Mouse (Mus musculus) embryonic facial prominence, embryonic 11.5 days (tissue): ENCODE results near the gene Pax5. TPM values are rescaled to one million over a fixed set of nuclear protein-coding genes. Genes with fewer than 3 reads are reported as not detected.

Experiments used
- ATAC-seq: fragments of 200-750 bp; cut with Nextera tagmentation; replicated peaks from 2 replicates; pipeline ENCODE4 v1.8.0; 2017; ENCODE audit warnings: low read depth; ENCODE audit not compliant: insufficient number of reproducible peaks, low FRiP score, low TSS enrichment
- DNase-seq: peaks from one replicate; pipeline ENCODE4 v3.0.0-alpha.2; 2015; ENCODE audit warnings: low spot score
- H3K27ac ChIP-seq: fragments of 300-500 bp; sonication (generic); replicated peaks from 2 replicates; pipeline ENCODE4 v1.5.1; 2014; ENCODE audit warnings: mild to moderate bottlenecking, low read depth, low read length, control low read depth
- H3K27me3 ChIP-seq: fragments of 300-500 bp; sonication (generic); 2 replicates; pipeline ENCODE4 v1.6.1; 2014; ENCODE audit warnings: mild to moderate bottlenecking, low read length, moderate library complexity, mixed read lengths; ENCODE audit not compliant: control insufficient read depth, insufficient read depth
- H3K36me3 ChIP-seq: fragments of 300-500 bp; sonication (generic); replicated peaks from 2 replicates; pipeline ENCODE4 v1.6.1; 2014; ENCODE audit warnings: low read depth, mild to moderate bottlenecking, low read length, moderate library complexity, mixed read lengths; ENCODE audit not compliant: control insufficient read depth, insufficient read depth
- H3K4me1 ChIP-seq: fragments of 300-500 bp; sonication (generic); 2 replicates; pipeline ENCODE4 v1.6.1; 2014; ENCODE audit warnings: low read length, mixed read lengths; ENCODE audit not compliant: control insufficient read depth, insufficient read depth
- H3K4me2 ChIP-seq: fragments of 300-500 bp; sonication (generic); 2 replicates; pipeline ENCODE4 v1.6.1; 2014; ENCODE audit warnings: low read depth, mild to moderate bottlenecking, control low read depth, low read length, moderate library complexity
- H3K4me3 ChIP-seq: fragments of 300-500 bp; sonication (generic); 2 replicates; pipeline ENCODE4 v1.5.1; 2014; ENCODE audit warnings: low read depth, low read length, control low read depth
- H3K9ac ChIP-seq: fragments of 300-500 bp; sonication (generic); replicated peaks from 2 replicates; pipeline ENCODE4 v1.6.1; 2014; ENCODE audit warnings: mild to moderate bottlenecking, control low read depth, low read length
- H3K9me3 ChIP-seq: fragments of 300-500 bp; sonication (generic); replicated peaks from 2 replicates; pipeline ENCODE4 v1.6.1; 2016; ENCODE audit warnings: mild to moderate bottlenecking, low read length, inconsistent platforms, mixed read lengths; ENCODE audit not compliant: control insufficient read depth
- WGBS: fragments of 180-500 bp; shearing (Covaris S2); extraction: QIAGEN DNeasy Blood & Tissue Kit; methylation state at CpG from one replicate; pipeline ENCODE4 v1.1.7; 2014; 5-methylcytosine and 5-hydroxymethylcytosine counted together
- polyA plus RNA-seq: library from polyadenylated mRNA; unstranded; fragments of >200 nt; fragmentation: Nextera tagmentation; extraction: Ambion mirVana; gene quantifications from 2 replicates; pipeline ENCODE4 v1.2.1, GENCODE M21; 2014

The Pax5 gene
- polyA plus RNA-seq, 1 experiment from 2014 or later: 0.72 TPM

- no peaks in the 10 kb centered on the region for H3K36me3 ChIP-seq
- ATAC-seq: no peak
- WGBS: 67% methylated on average over 6 of the region's 6 CpGs
Measured at GRCm38 (mm10) chr4:44680242-44680897, 29.9 kb downstream of the Pax5 start.

DNA sequence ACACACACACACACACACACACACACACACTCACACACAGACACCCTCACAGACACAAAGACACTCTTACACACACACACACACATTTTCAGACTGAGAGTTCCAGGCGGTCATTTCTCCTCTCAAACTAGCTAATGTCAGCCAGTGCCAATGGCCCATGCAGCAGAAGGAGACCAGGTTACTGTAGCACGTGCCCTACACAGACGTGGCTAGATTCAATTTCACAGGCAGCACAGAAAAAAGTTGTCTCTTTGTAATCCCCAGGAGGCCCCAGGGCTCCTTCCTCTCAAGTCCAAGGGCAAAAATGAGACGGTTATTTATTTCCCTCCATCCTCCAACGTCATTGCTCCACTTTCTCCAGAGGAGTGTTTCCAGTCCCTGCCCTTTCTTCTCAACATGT is 31.6 kb downstream of the Pax5 start:
- 35% methylated on average over 5 of the region's 5 CpGs for WGBS
- H3K4me3 ChIP-seq: no peak overlapping the region

More at GRCm38 (mm10) chr4:44680242-44680897, 29.9 kb downstream of the Pax5 start:
- no peaks in the 10 kb centered on the region for H3K4me1 ChIP-seq
- DNase-seq: no peak
- no peak overlapping the region for H3K27ac ChIP-seq
- no peak overlapping the region for H3K9ac ChIP-seq
- H3K9me3 ChIP-seq: no peaks in the 10 kb centered on the region
- H3K27me3 ChIP-seq: no peaks in the 10 kb centered on the region
- H3K4me3 ChIP-seq: no peak overlapping the region
- no peak overlapping the region for H3K4me2 ChIP-seq

GRCm38 (mm10) chr4:44678026-44678425 is 32.3 kb downstream of the Pax5 start:
- WGBS: 76% methylated on average over 3 of the region's 3 CpGs
- no peak overlapping the region for H3K27ac ChIP-seq
- no peak overlapping the region for H3K9ac ChIP-seq
- H3K4me2 ChIP-seq: no peak overlapping the region
- no peak overlapping the region for H3K4me3 ChIP-seq
- no peaks in the 10 kb centered on the region for H3K27me3 ChIP-seq
- ATAC-seq (no peak), DNase-seq (no peak)
- no peaks in the 10 kb centered on the region for H3K4me1 ChIP-seq
- H3K36me3 ChIP-seq: no peaks in the 10 kb centered on the region
- no peaks in the 10 kb centered on the region for H3K9me3 ChIP-seq

More for the DNA sequence above, 31.6 kb downstream of the Pax5 start:
- ATAC-seq: no peak
- no peaks in the 10 kb centered on the region for H3K9me3 ChIP-seq
- no peaks in the 10 kb centered on the region for H3K27me3 ChIP-seq
- DNase-seq: no peak
- H3K4me2 ChIP-seq: no peak overlapping the region
- H3K36me3 ChIP-seq: no peaks in the 10 kb centered on the region
- no peak overlapping the region for H3K9ac ChIP-seq
- no peak overlapping the region for H3K27ac ChIP-seq
- H3K4me1 ChIP-seq: no peaks in the 10 kb centered on the region

DNA sequence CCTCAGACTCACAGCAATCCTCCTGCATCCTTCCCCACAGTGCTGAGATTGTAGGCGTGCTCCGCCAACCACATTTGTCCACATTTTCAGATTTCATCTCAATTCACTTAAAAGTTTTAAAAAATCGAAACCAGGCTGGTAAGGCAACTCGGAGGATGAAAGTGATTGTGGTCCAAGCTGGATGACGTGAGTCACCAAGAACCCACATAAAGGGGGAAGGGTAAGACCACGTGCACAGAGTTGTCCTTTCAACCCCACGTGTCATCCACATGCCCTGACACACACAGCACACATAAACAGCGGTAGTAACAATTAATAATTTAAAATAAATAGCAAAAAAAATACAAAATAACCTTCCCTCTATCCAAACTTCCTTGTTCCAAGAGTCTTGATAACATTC is 35.3 kb downstream of the Pax5 start:
- Histone ChIP-seq H3K4me3 (no peak overlapping the region), H3K9ac (no peak overlapping the region), H3K27me3 (no peaks in the 10 kb centered on the region), H3K9me3 (no peaks in the 10 kb centered on the region), H3K36me3 (no peaks in the 10 kb centered on the region), H3K4me2 (no peak overlapping the region), H3K4me1 (no peaks in the 10 kb centered on the region), H3K27ac (no peak overlapping the region)
- DNase-seq (no peak), ATAC-seq (no peak)
- WGBS: 87% methylated on average over 8 of the region's 8 CpGs

DNA sequence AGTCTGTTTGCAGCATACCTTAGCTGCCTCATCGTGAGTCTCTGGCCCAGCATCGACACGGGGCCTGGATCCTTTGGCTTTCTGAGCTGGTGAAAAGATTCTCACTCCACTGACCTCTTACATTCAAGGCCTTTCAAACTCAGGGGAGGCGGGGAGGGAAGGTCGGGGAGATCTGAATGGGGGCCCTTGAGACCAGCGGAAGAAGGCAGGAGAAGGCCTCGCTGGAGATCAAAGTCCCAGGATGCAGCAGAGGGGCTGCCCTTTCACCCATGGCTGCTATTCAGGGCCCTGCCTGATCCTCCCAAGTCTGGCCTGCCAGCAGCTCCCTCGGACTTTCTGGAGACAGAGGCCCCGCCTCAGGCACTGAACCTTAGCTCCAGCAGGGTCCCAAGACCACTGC is 36.6 kb downstream of the Pax5 start:
- no peak overlapping the region for H3K27ac ChIP-seq
- no peaks in the 10 kb centered on the region for H3K27me3 ChIP-seq
- DNase-seq (no peak), ATAC-seq (no peak)
- 29% methylated on average over 9 of the region's 9 CpGs for WGBS
- no peaks in the 10 kb centered on the region for H3K9me3 ChIP-seq
- no peak overlapping the region for H3K9ac ChIP-seq
- H3K36me3 ChIP-seq: no peaks in the 10 kb centered on the region
- H3K4me1 ChIP-seq: no peaks in the 10 kb centered on the region
- no peak overlapping the region for H3K4me2 ChIP-seq
- H3K4me3 ChIP-seq: no peak overlapping the region

- Histone ChIP-seq H3K36me3 (no peaks in the 10 kb centered on the region), H3K27me3 (no peaks in the 10 kb centered on the region), H3K9me3 (no peaks in the 10 kb centered on the region), H3K4me3 (no peak overlapping the region), H3K9ac (no peak overlapping the region), H3K4me1 (no peaks in the 10 kb centered on the region), H3K27ac (no peak overlapping the region), H3K4me2 (no peak overlapping the region)
- ATAC-seq (no peak), DNase-seq (no peak)
- 72% methylated on average over 10 of the region's 10 CpGs for WGBS
Measured at GRCm38 (mm10) chr4:44672216-44672937, 37.9 kb downstream of the Pax5 start.

DNA sequence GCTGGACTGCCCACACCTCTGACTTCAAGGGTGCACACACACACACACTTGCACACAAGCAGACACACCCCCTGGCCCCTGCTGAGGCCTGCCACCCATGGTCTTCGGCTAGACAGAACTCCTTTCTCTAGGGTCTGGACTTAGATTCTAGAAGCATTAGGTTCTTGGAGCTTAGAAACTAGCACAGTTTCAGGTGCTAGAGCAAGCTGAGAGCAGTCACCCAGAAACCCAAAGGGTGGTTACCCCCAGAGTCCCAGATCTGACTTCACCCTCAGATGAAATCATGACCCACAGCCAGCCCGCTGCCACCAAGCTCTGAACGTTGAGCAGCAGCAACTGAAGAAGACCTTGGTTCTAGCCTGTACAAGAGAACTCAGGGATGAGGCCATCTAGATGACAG is 38.8 kb downstream of the Pax5 start:
- Histone ChIP-seq H3K9me3 (no peaks in the 10 kb centered on the region), H3K4me2 (no peak overlapping the region), H3K36me3 (no peaks in the 10 kb centered on the region), H3K4me1 (no peaks in the 10 kb centered on the region), H3K27ac (no peak overlapping the region), H3K9ac (no peak overlapping the region), H3K27me3 (no peaks in the 10 kb centered on the region), H3K4me3 (no peak overlapping the region)
- DNase-seq (no peak), ATAC-seq (no peak)
- WGBS: 87% methylated on average over 3 of the region's 3 CpGs

DNA sequence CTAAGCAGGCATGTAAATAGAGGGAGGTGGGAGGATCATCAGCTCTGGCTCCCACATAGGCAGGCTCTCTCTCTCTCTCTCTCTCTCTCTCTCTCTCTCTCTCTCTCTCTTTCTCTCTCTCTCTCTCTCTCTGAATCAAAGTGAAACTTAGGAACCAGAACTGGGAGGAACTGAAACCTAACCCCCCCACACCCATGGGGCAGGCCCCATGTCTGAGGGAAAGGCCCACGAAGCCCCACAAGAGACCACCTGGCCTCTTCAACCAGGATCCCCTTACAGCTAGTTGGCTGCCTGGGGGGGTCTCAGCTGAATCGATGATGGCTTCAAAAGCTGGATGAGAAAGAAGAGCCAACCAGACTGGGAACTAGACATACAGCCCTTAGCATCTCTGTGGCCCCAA is 39.3 kb downstream of the Pax5 start:
- H3K36me3 ChIP-seq: no peaks in the 10 kb centered on the region
- no peaks in the 10 kb centered on the region for H3K9me3 ChIP-seq
- H3K4me1 ChIP-seq: no peaks in the 10 kb centered on the region
- ATAC-seq: no peak
- no peak overlapping the region for H3K9ac ChIP-seq
- H3K27me3 ChIP-seq: 0 out of 2 replicates have a peak, but pooled peaks cover 1% of the 10 kb centered on the region
- no peak overlapping the region for H3K27ac ChIP-seq
- no peak overlapping the region for H3K4me2 ChIP-seq
- H3K4me3 ChIP-seq: no peak overlapping the region
- DNase-seq: no peak
- WGBS: 72% methylated on average over 2 of the region's 2 CpGs
